20 mouse cellular contexts compared by ENCODE assay signal in the genomic region with DNA sequence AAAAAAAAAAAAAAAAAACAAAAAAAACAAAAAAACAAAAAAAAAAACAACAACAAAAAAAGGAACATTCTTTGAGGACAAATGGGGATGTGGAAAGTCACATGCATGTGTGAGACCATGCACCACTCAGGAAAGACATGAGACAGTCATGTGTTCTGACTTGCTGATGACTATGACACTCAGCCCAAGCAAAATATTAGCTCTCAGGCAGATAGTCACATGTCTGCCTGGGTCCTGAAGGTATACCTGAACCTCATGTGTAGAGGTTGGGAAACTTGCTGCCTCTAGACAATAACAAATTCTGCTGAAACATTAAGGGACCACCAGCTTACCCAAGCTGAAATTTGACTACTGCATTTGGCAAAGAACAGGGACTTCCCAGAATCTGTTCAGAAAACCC.
"Had no signal": no experiment of that assay in that cellular context is flagged by ENCODE, and none has a peak within 500 bp of the region (broad histone marks: within the 10 kb centered on the region; RNA-seq: fewer than 3 reads in every experiment).

No protein-coding gene starts in this region.

- H3K27ac ChIP-seq: liver, embryonic 15.5 days; lung, embryonic 15.5 days; midbrain, embryonic 10.5 days; midbrain, embryonic 15.5 days; neural tube, embryonic 13.5 days; neural tube, embryonic 15.5 days had no signal

- H3K9me3 ChIP-seq: liver, embryonic 15.5 days; lung, embryonic 15.5 days; midbrain, embryonic 10.5 days; midbrain, embryonic 15.5 days; neural tube, embryonic 13.5 days; neural tube, embryonic 15.5 days had no signal

- H3K4me3 ChIP-seq: liver, embryonic 15.5 days; lung, embryonic 15.5 days; midbrain, embryonic 10.5 days; midbrain, embryonic 15.5 days; myocyte; neural tube, embryonic 13.5 days; neural tube, embryonic 15.5 days had no signal

- H3K4me1 ChIP-seq: liver, embryonic 15.5 days; lung, embryonic 15.5 days; midbrain, embryonic 10.5 days; midbrain, embryonic 15.5 days; neural tube, embryonic 13.5 days; neural tube, embryonic 15.5 days had no signal

- DNase-seq: liver, postnatal 0 days; lung, adult 2 months; lung, postnatal 14 days; lung, postnatal 36 days; retina, postnatal 1 day; right cerebral cortex, adult 18-20 months; right cerebral cortex, postnatal 25 days; right cerebral cortex, postnatal 4 days; spleen, adult 18-20 months; thymus, adult 2 months; thymus, postnatal 25 days; thymus, postnatal 4 days had no signal

- H3K9ac ChIP-seq: liver, embryonic 15.5 days; liver, postnatal 0 days; lung, embryonic 15.5 days; midbrain, embryonic 15.5 days; neural tube, embryonic 13.5 days; neural tube, embryonic 15.5 days had no signal

- H3K4me2 ChIP-seq: liver, embryonic 15.5 days; lung, embryonic 15.5 days; midbrain, embryonic 15.5 days; neural tube, embryonic 13.5 days; neural tube, embryonic 15.5 days had no signal

- H3K27me3 ChIP-seq: liver, embryonic 15.5 days; lung, embryonic 15.5 days; midbrain, embryonic 15.5 days; neural tube, embryonic 13.5 days; neural tube, embryonic 15.5 days had no signal

- ATAC-seq: liver, postnatal 0 days; lung, postnatal 0 days; midbrain, embryonic 15.5 days had no signal

- H3K36me3 ChIP-seq: liver, embryonic 15.5 days; lung, embryonic 15.5 days; midbrain, embryonic 10.5 days; midbrain, embryonic 15.5 days; neural tube, embryonic 13.5 days; neural tube, embryonic 15.5 days had no signal
